Mouse (Mus musculus) gastrocnemius, postnatal 25 days (tissue): ENCODE results near the gene Serpinb1b. TPM values are rescaled to one million over a fixed set of nuclear protein-coding genes. Genes with fewer than 3 reads are reported as not detected.

Experiments used
- DNase-seq: peaks from one replicate; pipeline ENCODE4 v3.0.0; 2022
- total RNA-seq, 2 experiments: library from RNA; stranded (reverse); gene quantifications; 1 replicate in 1 of 2; 2 replicates in 1 of 2; pipeline ENCODE4 v1.2.3; 2021

Gene Serpinb1b
- total RNA-seq, 2 experiments from 2014 or later, result not detected

DNA sequence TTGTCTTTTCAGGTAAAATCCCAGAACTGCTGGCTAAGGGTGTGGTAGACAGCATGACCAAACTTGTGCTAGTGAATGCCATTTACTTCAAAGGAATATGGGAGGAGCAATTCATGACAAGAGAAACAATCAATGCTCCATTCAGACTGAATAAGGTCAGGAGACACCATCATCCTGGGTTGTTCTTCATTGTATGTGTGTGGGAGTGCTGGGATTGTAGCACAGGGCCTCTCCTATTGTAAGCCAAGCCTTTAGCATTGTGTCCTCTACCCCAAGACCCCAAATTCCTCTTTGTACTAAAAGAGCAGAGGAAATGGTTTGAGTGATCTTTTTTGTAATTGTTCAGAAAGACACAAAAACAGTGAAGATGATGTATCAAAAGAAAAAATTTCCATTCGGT, 12.9 kb downstream of the Serpinb1b start:
- no peak for DNase-seq

DNA sequence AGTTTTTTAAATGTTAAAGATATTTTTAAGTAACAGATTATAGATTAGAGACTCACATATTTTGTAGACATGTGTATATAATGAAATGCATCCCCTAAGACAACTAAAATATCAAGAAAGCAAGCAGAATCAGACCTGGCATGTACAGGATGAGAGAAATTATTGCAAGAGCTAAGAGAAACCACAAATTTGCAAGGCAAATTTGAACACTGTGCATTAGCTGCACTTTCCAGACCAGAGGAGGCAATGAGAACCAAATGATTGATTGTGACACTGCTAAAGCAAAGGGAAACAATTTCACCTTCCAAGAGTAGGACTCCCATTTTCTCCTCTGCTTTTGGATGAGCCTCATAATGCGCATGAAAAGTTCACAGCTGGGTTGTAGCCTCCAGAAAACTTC, 17.2 kb downstream of the Serpinb1b start:
- no peak for DNase-seq

DNA sequence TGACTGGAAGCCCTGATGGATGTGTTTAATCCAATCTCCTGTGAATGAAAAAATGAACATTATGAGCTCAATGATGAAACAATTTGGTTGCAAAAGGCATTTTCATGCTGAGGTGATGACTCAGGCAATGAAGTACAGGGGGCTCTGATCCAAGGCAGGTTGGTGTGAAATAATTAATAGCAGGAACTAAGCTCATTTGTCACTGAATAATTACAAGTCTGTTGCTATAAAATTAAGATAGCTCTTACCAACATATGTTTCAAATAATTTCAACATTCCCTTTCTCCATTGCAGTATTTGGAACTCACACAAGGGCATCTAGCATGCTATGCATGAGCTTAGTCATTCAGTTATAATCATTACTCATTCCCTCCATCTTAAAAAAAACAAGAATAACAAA, 27.3 kb downstream of the Serpinb1b start:
- DNase-seq, result no peak

DNA sequence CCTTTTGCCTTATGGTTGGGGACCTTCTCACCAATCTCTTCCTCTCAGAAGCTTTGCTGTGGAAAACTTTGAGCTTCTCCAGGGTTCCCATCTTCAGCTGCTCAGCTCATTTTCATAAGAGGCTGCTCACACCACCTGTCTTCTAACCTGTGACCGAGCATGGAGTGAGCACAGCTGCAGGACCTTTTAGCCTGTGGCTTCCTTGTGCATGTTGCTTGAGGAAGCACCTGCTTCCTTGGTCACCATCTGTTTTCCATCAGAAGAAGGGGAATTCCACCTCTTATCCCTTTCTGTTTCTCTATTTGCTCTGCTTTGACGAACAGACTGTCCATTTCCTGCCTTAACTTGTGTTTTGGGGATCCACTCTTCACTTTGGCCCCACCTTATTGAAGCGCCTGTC, 34.7 kb downstream of the Serpinb1b start:
- DNase-seq, result no peak

DNA sequence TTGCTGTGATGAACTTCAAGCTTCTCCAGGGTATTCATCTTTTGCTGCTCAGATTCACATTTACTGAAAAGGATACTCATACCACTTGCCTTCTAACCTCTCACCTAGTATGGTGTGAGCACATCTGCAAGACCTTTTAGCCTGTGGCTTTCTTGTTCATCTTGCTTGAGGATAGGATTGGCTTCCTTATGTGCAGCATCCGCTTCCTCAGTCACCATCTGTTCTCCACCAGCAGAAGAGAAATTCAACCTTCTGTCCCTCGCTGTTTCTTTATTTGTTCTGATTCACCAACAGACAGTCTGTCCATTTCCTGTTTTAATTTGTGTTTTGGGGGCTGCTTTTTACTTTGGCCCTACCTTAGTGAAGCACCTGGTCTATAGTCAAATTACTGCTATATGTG, 59.3 kb downstream of the Serpinb1b start:
- DNase-seq, result no peak

DNA sequence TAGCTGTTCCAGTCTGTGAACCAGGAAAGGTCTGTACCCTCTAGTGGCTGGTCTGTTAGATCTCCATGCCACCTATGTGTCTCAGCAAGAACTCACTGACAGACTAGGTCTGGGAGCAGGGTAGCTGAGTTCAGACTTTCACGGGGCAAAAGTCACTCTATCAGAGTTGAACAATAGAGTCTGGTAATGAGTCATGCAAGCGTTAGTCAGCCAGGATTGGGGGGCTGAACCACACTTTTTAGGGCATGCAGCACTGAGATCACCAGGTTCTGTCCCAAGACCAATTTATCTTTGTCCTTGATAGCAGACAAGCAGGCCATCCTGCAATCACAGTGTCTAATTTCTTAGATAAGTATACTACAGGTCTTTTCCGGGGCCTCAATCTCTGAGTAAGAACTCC, 63.1 kb downstream of the Serpinb1b start:
- no peak for DNase-seq

Other genes starting within 250 kb of the Serpinb1b start
- 1 to 10 TPM; 5.4 to 7.8 TPM for gene Serpinb1a, start 227.4 kb upstream of the Serpinb1b start, total RNA-seq
- 1 to 10 TPM; 2.7 to 4.1 TPM for gene Serpinb1c, start 180.4 kb upstream of the Serpinb1b start, total RNA-seq
- gene Serpinb6b, start 113.4 kb upstream of the Serpinb1b start, total RNA-seq, result 1 to 10 TPM; 2.4 to 5.1 TPM
- gene Serpinb9, start 75.3 kb upstream of the Serpinb1b start, total RNA-seq, result 1 to 10 TPM; 2.2 TPM
- not detected for gene Serpinb9b, start 51.2 kb upstream of the Serpinb1b start, total RNA-seq
- gene Serpinb9c, start 81.2 kb downstream of the Serpinb1b start, total RNA-seq, result not detected
- not detected for gene Serpinb9d, start 114.4 kb downstream of the Serpinb1b start, total RNA-seq
- not detected for gene Serpinb9e, start 171.0 kb downstream of the Serpinb1b start, total RNA-seq
- gene Serpinb9f, start 245.5 kb downstream of the Serpinb1b start, total RNA-seq, result not detected